Mouse (Mus musculus): ENCODE measurements around the gene Fars2. TPM values are rescaled to one million over a fixed set of nuclear protein-coding genes. Genes with fewer than 3 reads are reported as not detected.

Fars2 gene
- polyA plus RNA-seq, 1 experiment from 2014 or later = 32.5 TPM

DNA sequence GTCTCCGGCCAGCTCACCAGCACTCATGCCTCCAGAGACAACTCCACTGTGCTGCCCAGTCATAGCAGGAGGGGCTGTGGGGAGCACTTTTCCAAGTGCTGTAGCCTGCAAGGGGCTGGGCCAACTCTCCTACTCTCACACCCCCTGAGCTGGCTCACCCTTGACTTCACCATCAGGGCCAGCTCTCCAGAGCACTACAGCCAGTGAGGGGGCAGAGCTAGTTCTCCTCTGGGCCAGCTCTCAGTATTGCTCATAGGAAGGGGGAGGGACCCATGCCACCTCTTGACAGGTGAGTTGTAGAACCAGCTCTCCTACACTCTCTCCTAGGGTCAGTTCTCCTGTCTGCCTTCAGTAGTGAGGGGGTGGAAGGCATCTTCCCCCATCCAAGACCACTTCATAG is 413.6 kb downstream of the Fars2 start:
- H3K9me3 ChIP-seq (ENCODE audit: control insufficient read depth, low read length) = no peaks in the 10 kb centered on the region
- no peak overlapping the region for H3K27ac ChIP-seq (replicated peaks; ENCODE audit: low read depth, low read length)
- H3K4me3 ChIP-seq (ENCODE audit: low read depth, low read length) = no peak overlapping the region
- no peaks in the 10 kb centered on the region for H3K27me3 ChIP-seq (replicated peaks; ENCODE audit: control insufficient read depth, insufficient read depth, low read length)
- ATAC-seq (ENCODE audit: low read depth) (no peak), DNase-seq (ENCODE audit: low spot score) (no peak)
- no peak overlapping the region for H3K9ac ChIP-seq (ENCODE audit: low read depth, low read length)
- H3K36me3 ChIP-seq (ENCODE audit: control insufficient read depth, insufficient read depth, low read length) = no peaks in the 10 kb centered on the region
- 91% methylated on average over 1 of the region's 1 CpGs for WGBS
- no peak overlapping the region for H3K4me2 ChIP-seq (ENCODE audit: low read depth, low read length)
- H3K4me1 ChIP-seq (ENCODE audit: control insufficient read depth, insufficient read depth, low read length) = no peaks in the 10 kb centered on the region; the same call in 1 of the 2 replicates

DNA sequence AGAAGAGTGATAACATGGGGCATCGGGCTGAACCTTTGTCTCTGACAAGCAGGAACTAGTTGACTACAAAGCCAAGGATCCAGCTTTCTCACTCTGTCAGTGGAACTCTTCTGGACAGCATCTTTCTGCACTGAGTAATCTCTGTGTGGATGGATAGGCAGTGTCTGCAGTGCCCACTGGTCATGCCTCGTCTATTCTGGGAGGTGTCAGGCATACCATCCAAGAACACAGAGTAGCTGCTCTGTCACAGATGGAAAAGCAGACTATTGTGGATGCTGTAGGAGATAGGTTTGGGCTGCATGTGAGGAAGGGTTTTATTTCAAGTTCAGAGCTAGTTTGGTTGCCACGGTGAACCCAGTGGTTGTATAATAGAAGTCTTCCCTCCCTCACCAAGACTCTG is 414.7 kb downstream of the Fars2 start:
- Histone ChIP-seq H3K4me2 (ENCODE audit: low read depth, low read length) (no peak overlapping the region), H3K4me3 (ENCODE audit: low read depth, low read length) (no peak overlapping the region), H3K27ac (replicated peaks; ENCODE audit: low read depth, low read length) (no peak overlapping the region), H3K9ac (ENCODE audit: low read depth, low read length) (no peak overlapping the region), H3K9me3 (ENCODE audit: control insufficient read depth, low read length) (no peaks in the 10 kb centered on the region), H3K36me3 (ENCODE audit: control insufficient read depth, insufficient read depth, low read length) (no peaks in the 10 kb centered on the region), H3K27me3 (replicated peaks; ENCODE audit: control insufficient read depth, insufficient read depth, low read length) (no peaks in the 10 kb centered on the region), H3K4me1 (ENCODE audit: control insufficient read depth, insufficient read depth, low read length) (no peaks in the 10 kb centered on the region; the same call in 1 of the 2 replicates)
- 68% methylated on average over 3 of the region's 3 CpGs for WGBS
- no peak for DNase-seq (ENCODE audit: low spot score)
- ATAC-seq (ENCODE audit: low read depth) = no peak

DNA sequence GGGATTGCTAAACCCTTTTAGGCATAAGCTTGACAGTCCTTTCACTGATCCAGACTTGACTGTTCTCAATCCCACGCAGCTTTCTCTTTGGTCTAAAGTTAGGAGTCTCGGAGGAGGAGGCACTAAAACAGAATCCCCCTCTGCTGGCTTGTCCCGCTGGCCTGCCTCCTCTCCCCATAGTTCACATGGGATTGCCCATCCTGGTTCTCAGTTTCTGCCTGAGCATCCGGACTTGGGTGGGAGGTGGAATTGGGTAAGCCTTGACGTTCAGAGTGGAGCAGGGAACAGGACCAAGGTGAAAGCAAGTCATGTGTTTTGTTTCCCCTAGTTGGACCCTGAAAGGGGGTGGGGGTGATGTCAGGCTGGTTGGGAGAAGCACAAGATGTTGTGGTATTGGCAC is 415.9 kb downstream of the Fars2 start:
- DNase-seq (ENCODE audit: low spot score) = no peak
- H3K9ac ChIP-seq (ENCODE audit: low read depth, low read length) = no peak overlapping the region
- H3K4me2 ChIP-seq (ENCODE audit: low read depth, low read length) = no peak overlapping the region
- H3K36me3 ChIP-seq (ENCODE audit: control insufficient read depth, insufficient read depth, low read length) = no peaks in the 10 kb centered on the region
- no peak overlapping the region for H3K4me3 ChIP-seq (ENCODE audit: low read depth, low read length)
- H3K27me3 ChIP-seq (replicated peaks; ENCODE audit: control insufficient read depth, insufficient read depth, low read length) = no peaks in the 10 kb centered on the region
- no peaks in the 10 kb centered on the region for H3K9me3 ChIP-seq (ENCODE audit: control insufficient read depth, low read length)
- ATAC-seq (ENCODE audit: low read depth) = no peak
- H3K27ac ChIP-seq (replicated peaks; ENCODE audit: low read depth, low read length) = no peak overlapping the region
- H3K4me1 ChIP-seq (ENCODE audit: control insufficient read depth, insufficient read depth, low read length) = peaks cover 4% of the 10 kb centered on the region; the same call in 1 of the 2 replicates
- WGBS = 94% methylated on average over 5 of the region's 5 CpGs

DNA sequence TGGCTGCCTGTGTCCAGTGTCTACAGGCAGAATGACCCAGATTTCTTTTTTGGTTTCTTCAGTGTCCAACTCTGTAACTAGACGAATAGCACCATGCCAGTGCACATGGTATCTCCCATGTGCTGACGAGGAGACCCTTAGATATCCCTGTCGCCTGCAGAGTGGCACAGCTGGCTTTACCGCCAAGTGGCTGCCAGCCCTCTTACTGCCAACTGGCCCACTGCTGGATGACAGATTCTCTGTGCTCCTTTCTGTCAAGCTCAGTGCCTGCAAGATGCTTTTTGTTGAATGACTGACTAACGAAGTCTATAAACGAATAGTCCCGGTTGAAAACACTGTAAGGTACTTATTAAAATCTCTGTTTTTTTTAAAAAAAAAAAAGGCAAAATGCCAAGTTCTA is 416.3 kb downstream of the Fars2 start:
- WGBS = 83% methylated on average over 7 of the region's 7 CpGs
- no peak overlapping the region for H3K4me3 ChIP-seq (ENCODE audit: low read depth, low read length)

DNA sequence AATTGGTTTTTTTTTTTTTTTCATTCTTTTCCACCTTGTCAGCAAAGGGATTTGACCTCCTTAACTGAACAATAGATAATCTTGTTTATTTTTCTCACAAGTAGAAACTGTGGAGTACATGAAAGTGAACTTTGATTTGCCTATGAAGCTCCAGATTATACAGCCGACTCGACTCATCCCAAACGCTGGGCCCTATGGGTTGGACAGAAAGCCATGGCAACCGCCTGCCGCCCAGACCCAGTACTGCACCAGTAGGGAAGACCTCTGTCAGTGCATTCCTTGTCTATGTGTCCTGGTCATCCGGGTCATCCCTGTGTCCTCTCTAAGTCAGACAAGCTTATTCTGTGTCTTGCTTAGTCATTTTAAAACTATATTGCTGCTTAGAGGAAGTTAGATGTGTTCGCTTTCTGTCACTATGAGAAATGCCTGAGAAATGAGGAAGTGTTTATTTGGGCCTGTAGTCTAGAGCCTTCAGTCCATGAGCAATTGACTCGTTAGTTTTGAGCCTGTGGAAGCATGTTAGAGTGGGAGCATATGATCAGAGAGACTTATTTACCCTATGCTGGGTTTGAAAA is 416.8 kb downstream of the Fars2 start:
- Histone ChIP-seq H3K27ac (replicated peaks; ENCODE audit: low read depth, low read length) (no peak overlapping the region), H3K9ac (ENCODE audit: low read depth, low read length) (no peak overlapping the region), H3K4me1 (ENCODE audit: control insufficient read depth, insufficient read depth, low read length) (peaks cover 4% of the 10 kb centered on the region; the same call in 1 of the 2 replicates), H3K27me3 (replicated peaks; ENCODE audit: control insufficient read depth, insufficient read depth, low read length) (no peaks in the 10 kb centered on the region), H3K36me3 (ENCODE audit: control insufficient read depth, insufficient read depth, low read length) (no peaks in the 10 kb centered on the region), H3K4me3 (ENCODE audit: low read depth, low read length) (no peak overlapping the region), H3K4me2 (ENCODE audit: low read depth, low read length) (no peak overlapping the region), H3K9me3 (ENCODE audit: control insufficient read depth, low read length) (no peaks in the 10 kb centered on the region)
- 84% methylated on average over 8 of the region's 8 CpGs for WGBS
- DNase-seq (ENCODE audit: low spot score) (no peak), ATAC-seq (ENCODE audit: low read depth) (no peak)

More for the DNA sequence above, 416.3 kb downstream of the Fars2 start:
- Histone ChIP-seq H3K36me3 (ENCODE audit: control insufficient read depth, insufficient read depth, low read length) (no peaks in the 10 kb centered on the region), H3K27ac (replicated peaks; ENCODE audit: low read depth, low read length) (no peak overlapping the region), H3K27me3 (replicated peaks; ENCODE audit: control insufficient read depth, insufficient read depth, low read length) (no peaks in the 10 kb centered on the region), H3K9ac (ENCODE audit: low read depth, low read length) (no peak overlapping the region), H3K4me1 (ENCODE audit: control insufficient read depth, insufficient read depth, low read length) (peaks cover 4% of the 10 kb centered on the region; the same call in 1 of the 2 replicates), H3K9me3 (ENCODE audit: control insufficient read depth, low read length) (no peaks in the 10 kb centered on the region), H3K4me2 (ENCODE audit: low read depth, low read length) (no peak overlapping the region)
- no peak for DNase-seq (ENCODE audit: low spot score)
- no peak for ATAC-seq (ENCODE audit: low read depth)

DNA sequence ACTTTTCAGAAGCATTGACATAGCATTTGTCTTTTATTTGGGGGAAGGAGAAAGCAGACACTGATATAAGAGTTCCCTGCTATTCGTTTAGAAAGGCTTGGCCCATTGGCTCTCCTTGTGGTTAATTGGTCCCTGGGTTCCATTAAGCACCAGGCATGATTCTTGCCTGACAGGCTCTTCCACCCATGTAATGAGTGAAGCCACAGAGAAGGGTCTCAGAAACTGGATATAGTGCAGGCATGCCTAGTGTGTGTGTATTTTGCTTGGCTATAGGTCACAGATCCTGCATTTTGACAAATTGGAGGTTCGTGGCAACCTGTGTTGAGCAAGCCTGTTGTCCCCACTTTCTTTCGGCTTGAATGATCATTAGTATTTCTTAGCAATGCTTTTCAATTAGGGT is 420.4 kb downstream of the Fars2 start:
- no peak for DNase-seq (ENCODE audit: low spot score)

DNA sequence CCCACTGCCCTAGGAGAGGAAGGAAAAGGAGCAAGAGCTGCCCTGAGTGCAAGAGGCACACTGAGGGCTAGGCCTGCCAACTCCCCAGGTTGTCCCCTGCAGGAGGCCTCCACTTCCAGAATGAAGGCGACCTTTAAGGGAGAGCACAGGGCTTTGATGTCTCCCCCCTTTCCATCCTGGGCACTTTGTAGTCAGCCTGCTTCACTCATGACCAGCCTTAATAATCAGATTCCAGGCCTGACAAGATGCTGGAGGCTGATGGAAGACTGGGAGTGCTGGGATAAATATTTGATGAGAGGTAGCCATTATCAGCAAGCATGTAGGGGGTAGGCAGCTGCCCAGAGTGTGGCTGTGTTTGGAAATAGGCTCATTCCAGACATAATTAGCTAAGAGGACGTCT is 421.2 kb downstream of the Fars2 start:
- Histone ChIP-seq H3K4me1 (ENCODE audit: control insufficient read depth, insufficient read depth, low read length) (peaks cover 4% of the 10 kb centered on the region; the same call in 1 of the 2 replicates), H3K27ac (replicated peaks; ENCODE audit: low read depth, low read length) (no peak overlapping the region), H3K36me3 (ENCODE audit: control insufficient read depth, insufficient read depth, low read length) (no peaks in the 10 kb centered on the region), H3K4me3 (ENCODE audit: low read depth, low read length) (no peak overlapping the region), H3K9me3 (ENCODE audit: control insufficient read depth, low read length) (no peaks in the 10 kb centered on the region), H3K27me3 (replicated peaks; ENCODE audit: control insufficient read depth, insufficient read depth, low read length) (no peaks in the 10 kb centered on the region), H3K4me2 (ENCODE audit: low read depth, low read length) (no peak overlapping the region), H3K9ac (ENCODE audit: low read depth, low read length) (no peak overlapping the region)
- 68% methylated on average over 2 of the region's 2 CpGs for WGBS
- DNase-seq (ENCODE audit: low spot score) = no peak
- ATAC-seq (ENCODE audit: low read depth) = no peak

More for the DNA sequence above, 420.4 kb downstream of the Fars2 start:
- Histone ChIP-seq H3K27me3 (replicated peaks; ENCODE audit: control insufficient read depth, insufficient read depth, low read length) (no peaks in the 10 kb centered on the region), H3K4me1 (ENCODE audit: control insufficient read depth, insufficient read depth, low read length) (peaks cover 4% of the 10 kb centered on the region; the same call in 1 of the 2 replicates), H3K4me2 (ENCODE audit: low read depth, low read length) (no peak overlapping the region), H3K9ac (ENCODE audit: low read depth, low read length) (no peak overlapping the region), H3K36me3 (ENCODE audit: control insufficient read depth, insufficient read depth, low read length) (no peaks in the 10 kb centered on the region), H3K27ac (replicated peaks; ENCODE audit: low read depth, low read length) (no peak overlapping the region), H3K4me3 (ENCODE audit: low read depth, low read length) (no peak overlapping the region), H3K9me3 (ENCODE audit: control insufficient read depth, low read length) (no peaks in the 10 kb centered on the region)
- no peak for ATAC-seq (ENCODE audit: low read depth)
- WGBS = 43% methylated on average over 3 of the region's 3 CpGs

DNA sequence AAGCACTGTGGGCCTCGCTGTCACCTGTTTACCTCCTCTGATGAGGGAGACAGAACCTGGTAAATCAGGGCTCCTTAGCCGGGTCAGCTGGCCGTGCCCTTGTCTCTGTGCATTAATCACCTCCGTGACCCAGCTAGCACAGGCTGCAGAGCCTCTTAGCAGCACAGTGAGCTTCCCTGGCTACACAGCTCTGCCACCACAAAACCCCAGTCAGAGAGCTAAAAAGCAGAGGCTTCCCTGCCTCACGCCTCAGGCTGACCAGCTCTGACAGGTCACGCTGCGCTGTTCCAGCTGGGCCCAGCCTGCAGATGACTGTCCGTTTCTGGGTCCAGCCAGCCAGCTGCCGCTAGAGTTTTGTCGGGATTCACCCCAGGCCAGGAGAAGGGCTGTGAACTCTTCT is 423.0 kb downstream of the Fars2 start:
- no peak overlapping the region for H3K27ac ChIP-seq (replicated peaks; ENCODE audit: low read depth, low read length)
- no peak overlapping the region for H3K9ac ChIP-seq (ENCODE audit: low read depth, low read length)
- ATAC-seq (ENCODE audit: low read depth) = peak; percentile 34; the same call in 1 of the 2 replicates
- no peaks in the 10 kb centered on the region for H3K36me3 ChIP-seq (ENCODE audit: control insufficient read depth, insufficient read depth, low read length)
- peaks cover 4% of the 10 kb centered on the region; the same call in 1 of the 2 replicates for H3K4me1 ChIP-seq (ENCODE audit: control insufficient read depth, insufficient read depth, low read length)
- no peaks in the 10 kb centered on the region for H3K27me3 ChIP-seq (replicated peaks; ENCODE audit: control insufficient read depth, insufficient read depth, low read length)
- peak; percentile 24 for DNase-seq (ENCODE audit: low spot score)
- H3K4me3 ChIP-seq (ENCODE audit: low read depth, low read length) = no peak overlapping the region
- no peaks in the 10 kb centered on the region for H3K9me3 ChIP-seq (ENCODE audit: control insufficient read depth, low read length)
- 45% methylated on average over 10 of the region's 10 CpGs for WGBS
- H3K4me2 ChIP-seq (ENCODE audit: low read depth, low read length) = no peak overlapping the region

- DNase-seq (ENCODE audit: low spot score) (no peak), ATAC-seq (ENCODE audit: low read depth) (no peak)
- Histone ChIP-seq H3K27ac (replicated peaks; ENCODE audit: low read depth, low read length) (no peak overlapping the region), H3K9me3 (ENCODE audit: control insufficient read depth, low read length) (no peaks in the 10 kb centered on the region; the same call in 1 of the 2 replicates), H3K4me2 (ENCODE audit: low read depth, low read length) (no peak overlapping the region), H3K36me3 (ENCODE audit: control insufficient read depth, insufficient read depth, low read length) (no peaks in the 10 kb centered on the region), H3K9ac (ENCODE audit: low read depth, low read length) (no peak overlapping the region), H3K27me3 (replicated peaks; ENCODE audit: control insufficient read depth, insufficient read depth, low read length) (no peaks in the 10 kb centered on the region), H3K4me3 (ENCODE audit: low read depth, low read length) (no peak overlapping the region), H3K4me1 (ENCODE audit: control insufficient read depth, insufficient read depth, low read length) (0 out of 2 replicates have a peak, but pooled peaks cover 4% of the 10 kb centered on the region)
- 71% methylated on average over 2 of the region's 2 CpGs for WGBS
These were observed 424.1 kb downstream of the Fars2 start for GRCm38 (mm10) chr13:36541287-36541780.

All from embryonic facial prominence, embryonic 14.5 days (tissue).